Mouse (Mus musculus) stomach, embryonic 14.5 days (tissue): ENCODE results near the gene Gusb. TPM values are rescaled to one million over a fixed set of nuclear protein-coding genes. Genes with fewer than 3 reads are reported as not detected.
"Not testable (repeated sequence)": the region's sequence is repeated elsewhere in the genome, so short reads cannot be mapped to it uniquely, and the experiment has no call there.

Source experiments
- ATAC-seq: fragments of 200-750 bp; cut with Nextera tagmentation; 2 replicates; pipeline ENCODE4 v1.8.0; 2017; ENCODE audit warnings: low read depth, moderate TSS enrichment; ENCODE audit not compliant: insufficient number of reproducible peaks, insufficient read depth, low FRiP score
- H3K27ac ChIP-seq: fragments of 300-500 bp; sonication (generic); 2 replicates; pipeline ENCODE4 v1.5.1; 2014; ENCODE audit warnings: mild to moderate bottlenecking, low read length, moderate library complexity, mixed read lengths
- H3K27me3 ChIP-seq: fragments of 300-500 bp; sonication (generic); 2 replicates; pipeline ENCODE4 v1.6.1; 2014; ENCODE audit warnings: low read length, control low read depth, mixed read lengths; ENCODE audit not compliant: control insufficient read depth, insufficient read depth
- H3K36me3 ChIP-seq: fragments of 300-500 bp; sonication (generic); 2 replicates; pipeline ENCODE4 v1.6.1; 2014; ENCODE audit warnings: mild to moderate bottlenecking, control low read depth, low read length, moderate library complexity, mixed read lengths; ENCODE audit not compliant: control insufficient read depth, insufficient read depth
- H3K4me1 ChIP-seq: fragments of 300-500 bp; sonication (generic); 2 replicates; pipeline ENCODE4 v1.6.1; 2014; ENCODE audit warnings: low read length, control low read depth, mixed read lengths; ENCODE audit not compliant: control insufficient read depth, insufficient read depth
- H3K4me2 ChIP-seq: fragments of 300-500 bp; sonication (generic); replicated peaks from 2 replicates; pipeline ENCODE4 v1.6.1; 2014; ENCODE audit warnings: low read depth, low read length, control low read depth
- H3K4me3 ChIP-seq: fragments of 300-500 bp; sonication (generic); 2 replicates; pipeline ENCODE4 v1.5.1; 2014; ENCODE audit warnings: low read depth, low read length, control low read depth
- H3K9ac ChIP-seq: fragments of 300-500 bp; sonication (generic); replicated peaks from 2 replicates; pipeline ENCODE4 v1.6.1; 2014; ENCODE audit warnings: low read depth, mild to moderate bottlenecking, control low read depth, low read length, moderate library complexity, mixed read lengths
- H3K9me3 ChIP-seq: fragments of 300-500 bp; sonication (generic); 2 replicates; pipeline ENCODE4 v1.6.1; 2016; ENCODE audit warnings: low read depth, low read length, control low read depth; ENCODE audit not compliant: control insufficient read depth
- WGBS: fragments of 180-500 bp; shearing (Covaris S2); extraction: QIAGEN DNeasy Blood & Tissue Kit; methylation state at CpG from one replicate; pipeline ENCODE4 v1.1.7; 2014; 5-methylcytosine and 5-hydroxymethylcytosine counted together
- polyA plus RNA-seq: library from polyadenylated mRNA; unstranded; fragments of >200 nt; fragmentation: Nextera tagmentation; extraction: Ambion mirVana; gene quantifications from 2 replicates; pipeline ENCODE4 v1.2.1, GENCODE M21; 2014

The Gusb gene
- polyA plus RNA-seq, 1 experiment from 2014 or later: 71.4 TPM

DNA sequence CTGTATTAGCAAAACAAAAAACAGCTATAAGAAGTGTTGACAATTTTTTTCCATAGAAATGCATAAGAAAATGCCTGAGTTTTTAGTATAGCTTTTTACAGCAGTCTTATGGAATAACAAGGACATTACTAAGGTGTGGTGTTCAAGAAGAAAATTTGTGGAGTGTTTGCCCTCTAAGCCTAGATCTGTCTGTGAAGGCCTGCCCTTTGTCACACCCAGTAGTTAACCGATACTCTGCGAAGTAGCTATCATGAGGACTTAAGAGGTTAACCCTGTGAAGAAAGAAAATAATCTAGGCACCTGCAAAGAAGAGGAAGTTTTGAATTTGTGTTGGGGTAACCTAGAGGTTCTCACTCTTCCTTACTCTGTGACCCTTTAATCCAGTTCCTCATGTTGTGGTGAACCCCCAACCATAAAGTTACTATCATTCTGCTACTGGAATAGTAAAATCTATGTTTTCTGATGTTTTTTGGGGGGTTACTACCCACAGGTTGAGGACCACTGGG is 55.3 kb downstream of the Gusb start:
- Histone ChIP-seq H3K36me3 (peaks cover 6% of the 10 kb centered on the region; the same call in 1 of the 2 replicates), H3K27ac (no peak overlapping the region), H3K27me3 (no peaks in the 10 kb centered on the region), H3K4me1 (0 out of 2 replicates have a peak, but pooled peaks cover 4% of the 10 kb centered on the region), H3K4me3 (no peak overlapping the region), H3K4me2 (no peak overlapping the region), H3K9me3 (no peaks in the 10 kb centered on the region), H3K9ac (no peak overlapping the region)
- WGBS: 90% methylated on average over 2 of the region's 2 CpGs
- ATAC-seq: no peak

DNA sequence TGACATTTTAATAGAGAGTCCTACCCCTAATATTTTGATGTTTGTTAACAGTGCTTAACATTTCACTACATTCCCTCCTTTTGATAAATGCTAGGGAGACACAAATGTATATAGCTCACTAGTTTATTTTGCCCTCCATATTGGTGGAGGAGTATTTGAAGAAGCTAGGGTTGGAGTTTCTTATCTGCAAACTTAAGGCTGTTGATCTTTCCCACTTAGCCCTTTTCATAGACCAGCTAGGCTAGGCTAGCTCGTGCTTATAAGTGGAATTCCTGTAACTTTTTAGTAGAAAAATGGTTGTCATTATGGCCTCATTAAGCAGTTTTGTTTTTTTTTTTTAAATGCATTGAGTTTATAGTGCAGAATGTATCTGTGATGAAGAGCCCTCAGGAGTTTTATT is 59.4 kb downstream of the Gusb start:
- H3K27me3 ChIP-seq: no peaks in the 10 kb centered on the region
- 0 out of 2 replicates have a peak, but pooled peaks cover 4% of the 10 kb centered on the region for H3K4me1 ChIP-seq
- no peak overlapping the region for H3K9ac ChIP-seq
- no peak overlapping the region for H3K4me3 ChIP-seq
- 67% methylated on average over 1 of the region's 1 CpGs for WGBS
- H3K4me2 ChIP-seq: no peak overlapping the region
- peaks cover 6% of the 10 kb centered on the region; the same call in 1 of the 2 replicates for H3K36me3 ChIP-seq
- H3K9me3 ChIP-seq: no peaks in the 10 kb centered on the region
- no peak overlapping the region for H3K27ac ChIP-seq
- ATAC-seq: no peak

DNA sequence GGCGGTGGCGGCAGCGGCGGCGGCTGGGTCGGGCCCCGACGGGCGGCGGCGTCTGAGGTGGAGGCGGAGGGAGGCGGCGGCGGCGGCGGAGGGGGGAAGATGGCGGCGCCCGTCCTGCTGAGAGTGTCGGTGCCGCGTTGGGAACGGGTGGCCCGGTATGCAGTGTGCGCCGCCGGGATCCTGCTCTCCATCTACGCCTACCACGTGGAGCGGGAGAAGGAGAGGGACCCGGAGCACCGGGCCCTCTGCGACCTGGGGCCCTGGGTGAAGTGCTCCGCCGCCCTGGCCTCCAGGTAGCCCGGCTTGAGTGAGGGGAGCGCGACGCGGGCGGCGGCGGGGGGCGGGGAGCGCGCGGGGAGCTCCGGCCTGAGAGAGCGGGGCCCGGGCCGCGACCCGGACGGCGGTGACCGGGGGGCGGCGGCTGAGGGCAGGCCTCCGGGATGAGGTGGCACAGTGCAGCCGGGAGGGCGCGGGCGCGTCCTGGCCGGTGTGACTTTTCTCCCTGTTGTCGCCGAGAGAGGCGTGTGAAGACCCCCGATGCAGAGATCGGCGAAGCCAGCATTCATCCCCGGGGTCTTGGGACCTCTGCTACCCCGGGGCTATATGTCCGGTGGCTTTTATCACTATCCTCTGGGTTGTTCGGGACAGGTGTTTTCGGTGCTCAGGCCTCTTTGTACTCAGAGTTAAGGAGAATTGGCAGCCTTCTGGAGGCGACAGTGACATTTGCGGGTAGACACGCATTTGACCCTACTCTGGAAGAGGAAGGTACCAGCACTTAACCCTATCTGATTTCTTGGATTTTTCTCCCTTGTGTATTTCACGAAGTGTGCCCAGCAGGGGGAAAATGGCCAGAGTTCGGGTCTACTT is 60.5 kb downstream of the Gusb start:
- H3K4me3 ChIP-seq: peak overlapping the region; percentile 79
- peak; percentile 15 for ATAC-seq
- H3K4me1 ChIP-seq, H3K27me3 ChIP-seq, H3K9me3 ChIP-seq, H3K36me3 ChIP-seq: not testable (repeated sequence)
- peak overlapping the region; percentile 77 for H3K9ac ChIP-seq
- H3K27ac ChIP-seq: peak overlapping the region; percentile 39; the same call in 1 of the 2 replicates
- WGBS: 0% methylated on average over 47 of the region's 82 CpGs
- H3K4me2 ChIP-seq: peak overlapping the region; percentile 83

DNA sequence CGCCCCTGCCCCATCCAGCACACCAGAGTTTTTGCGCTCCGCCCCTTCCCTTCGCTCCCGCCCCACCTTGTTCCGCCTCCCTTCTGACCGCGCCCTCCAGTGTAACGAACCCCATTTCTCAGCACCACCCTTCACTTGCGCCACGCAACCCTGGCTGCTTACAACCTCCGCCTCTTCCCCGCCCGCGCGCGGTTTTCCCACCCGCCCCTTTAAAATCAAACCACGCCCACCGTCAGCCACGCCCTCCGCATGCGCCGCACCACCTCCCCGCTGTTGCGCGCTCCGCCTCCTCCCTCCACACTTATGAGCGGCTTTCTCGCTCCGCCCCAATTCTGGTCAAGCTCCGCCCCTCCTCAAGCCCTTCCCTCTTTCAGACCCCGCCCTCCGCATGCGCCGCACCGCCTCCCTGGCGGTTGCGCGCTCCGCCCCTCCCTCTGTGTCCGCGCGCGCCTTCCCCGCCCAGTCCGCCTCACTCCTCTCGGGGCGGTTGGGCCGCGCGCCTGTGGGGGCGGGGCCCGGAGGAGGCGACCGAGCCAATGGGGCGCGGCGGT is 61.3 kb downstream of the Gusb start, which contains the start of gene Vkorc1l1:
TSS of gene Vkorc1l1 (plus strand) at position 476 of the 551 bp plus-strand sequence.
- Histone ChIP-seq H3K4me3 (peak within 1 kb of the TSS; percentile 79), H3K27ac (peak within 1 kb of the TSS; percentile 39), H3K9me3 (no peaks in the 10 kb centered on the region), H3K27me3 (no peaks in the 10 kb centered on the region), H3K36me3 (peaks cover 6% of the 10 kb centered on the region; the same call in 1 of the 2 replicates), H3K9ac (peak within 1 kb of the TSS; percentile 77), H3K4me1 (0 out of 2 replicates have a peak, but pooled peaks cover 4% of the 10 kb centered on the region), H3K4me2 (peak within 1 kb of the TSS; percentile 83)
- ATAC-seq: peak; percentile 99
- under 1% methylated on average over 58 of the region's 59 CpGs for WGBS

DNA sequence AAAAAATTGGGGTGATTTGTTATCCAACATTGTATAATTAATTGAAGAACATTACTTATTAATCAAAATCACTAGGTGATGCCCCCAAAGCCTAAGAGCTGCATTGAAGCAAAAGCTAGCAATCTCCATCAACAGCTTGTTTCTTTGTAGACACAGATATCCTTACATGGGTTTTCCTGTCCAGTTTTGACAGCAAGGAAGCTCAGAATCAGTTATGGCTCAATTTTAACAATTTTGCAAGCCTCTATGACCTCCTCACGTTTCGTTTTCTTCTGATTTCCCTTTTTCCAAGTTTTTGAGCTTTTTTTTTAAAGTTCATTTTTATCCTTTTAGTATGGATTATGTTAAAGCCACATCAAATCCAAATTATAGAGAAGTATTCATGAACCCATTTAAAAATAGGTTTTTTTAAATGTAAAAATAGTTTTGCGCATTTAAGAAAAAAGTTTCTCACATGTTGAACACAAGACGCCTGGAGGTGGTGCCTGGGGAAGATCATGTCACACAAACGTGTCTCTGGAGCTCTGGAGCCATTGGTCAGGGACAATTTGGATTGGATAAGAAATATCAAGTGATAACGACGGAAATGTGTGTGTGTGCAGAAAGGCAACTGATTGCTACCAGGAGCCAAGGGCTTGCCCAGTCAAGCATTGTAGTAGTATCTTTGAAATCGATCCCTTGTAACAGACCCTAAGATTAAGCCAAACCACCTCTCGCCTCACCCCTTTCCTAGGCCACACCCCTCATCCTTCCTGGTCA is 61.9 kb downstream of the Gusb start:
- 0 out of 2 replicates have a peak, but pooled peaks cover 4% of the 10 kb centered on the region for H3K4me1 ChIP-seq
- peak overlapping the region; percentile 21; the same call in 1 of the 2 replicates for H3K27ac ChIP-seq
- H3K4me2 ChIP-seq: peak overlapping the region; percentile 37
- no peaks in the 10 kb centered on the region for H3K9me3 ChIP-seq
- ATAC-seq: no peak
- no peaks in the 10 kb centered on the region for H3K27me3 ChIP-seq
- 4% methylated on average over 9 of the region's 9 CpGs for WGBS
- H3K36me3 ChIP-seq: peaks cover 6% of the 10 kb centered on the region; the same call in 1 of the 2 replicates
- H3K4me3 ChIP-seq: peak overlapping the region; percentile 43
- no peak overlapping the region for H3K9ac ChIP-seq

DNA sequence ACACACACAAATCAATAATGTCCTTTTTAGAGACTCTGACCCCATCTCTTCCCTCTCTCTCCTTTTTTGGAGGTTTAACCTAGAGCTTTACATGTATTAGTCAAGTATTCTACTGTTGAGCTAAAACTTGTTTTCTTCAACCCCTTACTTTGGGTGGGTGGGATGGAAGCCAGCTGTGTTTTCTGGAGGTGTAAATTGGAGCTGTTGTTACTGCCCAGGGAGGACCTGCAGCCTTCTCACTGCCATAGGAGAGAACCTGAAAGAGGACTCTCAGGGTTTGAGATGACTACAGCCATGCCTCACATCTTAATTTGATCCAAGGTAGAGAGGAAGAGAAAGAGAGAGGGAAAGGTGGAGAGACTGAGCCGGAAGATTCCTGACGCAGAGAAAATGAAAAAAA is 62.6 kb downstream of the Gusb start:
- Histone ChIP-seq H3K9ac (no peak overlapping the region), H3K4me3 (no peak overlapping the region), H3K36me3 (peaks cover 2% of the 10 kb centered on the region; the same call in 1 of the 2 replicates), H3K4me1 (0 out of 2 replicates have a peak, but pooled peaks cover 4% of the 10 kb centered on the region), H3K27me3 (no peaks in the 10 kb centered on the region), H3K9me3 (no peaks in the 10 kb centered on the region), H3K4me2 (no peak overlapping the region), H3K27ac (no peak overlapping the region)
- no peak for ATAC-seq
- 45% methylated on average over 2 of the region's 2 CpGs for WGBS
